Mouse (Mus musculus): ENCODE measurements around the gene Exoc4. TPM values are rescaled to one million over a fixed set of nuclear protein-coding genes. Genes with fewer than 3 reads are reported as not detected.
A peak's percentile ranks its signal among the peaks of the same experiment; 100 is the strongest.

Gene Exoc4
- 51.1 and 52.2 TPM in 2 replicates for polyA plus RNA-seq (2015; fragmentation: Nextera tagmentation; extraction: Ambion mirVana)

DNA sequence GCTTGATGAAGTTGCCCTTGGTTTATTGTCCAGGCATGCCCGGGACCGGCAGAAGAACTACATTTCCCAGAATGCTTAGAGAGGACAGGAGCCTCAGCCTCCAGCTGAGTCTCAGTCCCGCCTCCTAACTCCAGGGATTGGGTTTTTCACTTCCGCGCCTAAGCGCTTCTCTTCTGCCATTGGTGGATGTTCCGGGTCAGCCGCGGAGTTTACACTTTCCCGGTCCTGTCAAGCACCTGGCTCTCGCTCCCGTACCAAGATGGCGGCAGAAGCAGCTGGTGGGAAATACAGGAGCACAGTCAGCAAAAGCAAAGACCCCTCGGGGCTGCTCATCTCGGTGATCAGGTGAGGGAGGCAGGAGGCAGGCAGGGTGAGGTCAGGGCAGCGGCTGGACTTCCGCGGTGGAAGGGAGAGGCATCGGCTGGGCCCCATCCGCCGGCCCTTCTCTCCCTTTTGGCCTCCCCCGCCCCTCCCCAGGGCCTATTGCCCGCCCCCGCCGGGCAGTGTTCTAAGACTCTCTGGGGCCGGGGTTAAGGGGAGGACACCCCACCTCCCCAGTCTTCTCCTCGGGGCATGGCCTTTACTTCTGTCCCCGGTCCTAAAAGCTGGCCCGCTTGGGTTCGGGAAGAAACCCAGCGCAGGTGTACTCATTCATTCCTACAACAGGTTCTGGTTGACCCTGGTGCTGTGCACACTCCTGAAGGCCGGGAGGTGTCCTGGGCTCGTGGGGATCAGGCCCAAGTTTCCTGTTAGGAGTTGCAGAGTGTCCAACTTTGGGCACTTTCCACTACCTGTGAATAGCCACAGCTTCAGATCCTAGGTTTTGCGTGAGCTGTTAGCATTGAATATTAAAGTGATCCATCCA is at the start of gene Exoc4:
Exoc4 (plus strand) TSS at position 192 of the 865 bp plus-strand sequence.
- no peaks in the 10 kb centered on the region for H3K36me3 ChIP-seq
- no peaks in the 10 kb centered on the region for H3K9me3 ChIP-seq
- WGBS: 2% methylated on average over 30 of the region's 34 CpGs
- H3K4me2 ChIP-seq: peak within 1 kb of the TSS; percentile 78
- H3K9ac ChIP-seq: peak within 1 kb of the TSS; percentile 93
- peak within 1 kb of the TSS; percentile 86 for H3K27ac ChIP-seq
- peak within 1 kb of the TSS; percentile 92 for H3K4me3 ChIP-seq
- no peaks in the 10 kb centered on the region for H3K27me3 ChIP-seq
- peaks cover 23% of the 10 kb centered on the region for H3K4me1 ChIP-seq (replicated peaks)
- peak; percentile 99 for ATAC-seq (ENCODE audit: low FRiP score)

- Histone ChIP-seq H3K4me3 (no peak overlapping the region), H3K36me3 (no peaks in the 10 kb centered on the region), H3K9me3 (no peaks in the 10 kb centered on the region), H3K4me2 (no peak overlapping the region), H3K27me3 (no peaks in the 10 kb centered on the region), H3K9ac (no peak overlapping the region), H3K4me1 (replicated peaks) (no peaks in the 10 kb centered on the region), H3K27ac (no peak overlapping the region)
- 75% methylated on average over 3 of the region's 3 CpGs for WGBS
- no peak for ATAC-seq (ENCODE audit: low FRiP score)
These were observed 30.1 kb upstream of the Exoc4 start for GRCm38 (mm10) chr6:33218780-33219179.

GRCm38 (mm10) chr6:33226700-33227099 is 22.2 kb upstream of the Exoc4 start:
- Histone ChIP-seq H3K36me3 (no peaks in the 10 kb centered on the region), H3K9me3 (no peaks in the 10 kb centered on the region), H3K4me1 (replicated peaks) (0 out of 2 replicates have a peak, but pooled peaks cover 4% of the 10 kb centered on the region), H3K27ac (no peak overlapping the region), H3K4me3 (no peak overlapping the region), H3K27me3 (no peaks in the 10 kb centered on the region), H3K9ac (no peak overlapping the region), H3K4me2 (no peak overlapping the region)
- no peak for ATAC-seq (ENCODE audit: low FRiP score)
- 75% methylated on average over 1 of the region's 1 CpGs for WGBS

GRCm38 (mm10) chr6:33227371-33227770 is 21.5 kb upstream of the Exoc4 start:
- no peak for ATAC-seq (ENCODE audit: low FRiP score)
- WGBS: 61% methylated on average over 8 of the region's 8 CpGs
- peak overlapping the region; percentile 30; the same call in 1 of the 2 replicates for H3K27ac ChIP-seq

GRCm38 (mm10) chr6:33241250-33241649 is 7.6 kb upstream of the Exoc4 start:
- ATAC-seq (ENCODE audit: low FRiP score): no peak

More at GRCm38 (mm10) chr6:33227371-33227770, 21.5 kb upstream of the Exoc4 start:
- no peak overlapping the region for H3K4me3 ChIP-seq
- no peak overlapping the region for H3K9ac ChIP-seq
- no peaks in the 10 kb centered on the region for H3K9me3 ChIP-seq
- H3K4me1 ChIP-seq (replicated peaks): 0 out of 2 replicates have a peak, but pooled peaks cover 4% of the 10 kb centered on the region
- no peak overlapping the region for H3K4me2 ChIP-seq
- no peaks in the 10 kb centered on the region for H3K27me3 ChIP-seq
- no peaks in the 10 kb centered on the region for H3K36me3 ChIP-seq

GRCm38 (mm10) chr6:33244546-33244945 is 4.3 kb upstream of the Exoc4 start:
- Histone ChIP-seq H3K4me3 (no peak overlapping the region), H3K27ac (no peak overlapping the region), H3K36me3 (no peaks in the 10 kb centered on the region), H3K9me3 (no peaks in the 10 kb centered on the region), H3K9ac (no peak overlapping the region), H3K27me3 (no peaks in the 10 kb centered on the region), H3K4me2 (no peak overlapping the region), H3K4me1 (replicated peaks) (peaks cover 2% of the 10 kb centered on the region; the same call in 1 of the 2 replicates)
- WGBS: 91% methylated on average over 3 of the region's 3 CpGs
- no peak for ATAC-seq (ENCODE audit: low FRiP score)

More at GRCm38 (mm10) chr6:33241250-33241649, 7.6 kb upstream of the Exoc4 start:
- Histone ChIP-seq H3K9me3 (no peaks in the 10 kb centered on the region), H3K4me2 (no peak overlapping the region), H3K9ac (no peak overlapping the region), H3K27me3 (no peaks in the 10 kb centered on the region), H3K27ac (no peak overlapping the region), H3K4me1 (replicated peaks) (no peaks in the 10 kb centered on the region), H3K36me3 (no peaks in the 10 kb centered on the region), H3K4me3 (no peak overlapping the region)

DNA sequence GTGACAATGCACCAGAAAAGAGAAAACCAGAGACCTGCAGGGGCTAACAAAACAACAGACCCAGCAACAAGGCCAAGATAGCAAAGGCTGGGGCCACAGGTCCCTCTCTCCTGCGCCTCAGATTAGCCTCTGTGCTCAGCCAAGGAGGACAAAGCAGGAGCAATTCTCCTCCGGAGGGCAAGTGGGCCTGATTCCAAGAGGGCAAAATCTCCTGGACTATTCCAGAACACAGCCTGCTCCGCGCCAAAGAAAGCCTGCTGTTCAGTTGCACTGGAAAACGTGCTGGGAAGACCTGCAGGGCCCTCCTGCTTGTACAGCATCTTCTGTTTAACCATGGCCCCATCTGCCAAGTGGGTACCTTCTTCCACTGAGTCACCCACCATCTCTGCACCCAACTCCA is 1.7 kb upstream of the Exoc4 start:
- 86% methylated on average over 5 of the region's 5 CpGs for WGBS
- Histone ChIP-seq H3K36me3 (no peaks in the 10 kb centered on the region), H3K9ac (no peak overlapping the region), H3K4me1 (replicated peaks) (peaks cover 23% of the 10 kb centered on the region), H3K27me3 (no peaks in the 10 kb centered on the region), H3K27ac (no peak overlapping the region), H3K4me2 (no peak overlapping the region), H3K4me3 (no peak overlapping the region), H3K9me3 (no peaks in the 10 kb centered on the region)
- no peak for ATAC-seq (ENCODE audit: low FRiP score)

- Histone ChIP-seq H3K27ac (no peak overlapping the region), H3K36me3 (no peaks in the 10 kb centered on the region), H3K4me2 (no peak overlapping the region), H3K9ac (no peak overlapping the region), H3K4me3 (no peak overlapping the region), H3K4me1 (replicated peaks) (peaks cover 23% of the 10 kb centered on the region), H3K9me3 (no peaks in the 10 kb centered on the region), H3K27me3 (no peaks in the 10 kb centered on the region)
- 90% methylated on average over 23 of the region's 23 CpGs for WGBS
- no peak for ATAC-seq (ENCODE audit: low FRiP score)
These were observed 1.1 kb upstream of the Exoc4 start for GRCm38 (mm10) chr6:33247576-33248355.

DNA sequence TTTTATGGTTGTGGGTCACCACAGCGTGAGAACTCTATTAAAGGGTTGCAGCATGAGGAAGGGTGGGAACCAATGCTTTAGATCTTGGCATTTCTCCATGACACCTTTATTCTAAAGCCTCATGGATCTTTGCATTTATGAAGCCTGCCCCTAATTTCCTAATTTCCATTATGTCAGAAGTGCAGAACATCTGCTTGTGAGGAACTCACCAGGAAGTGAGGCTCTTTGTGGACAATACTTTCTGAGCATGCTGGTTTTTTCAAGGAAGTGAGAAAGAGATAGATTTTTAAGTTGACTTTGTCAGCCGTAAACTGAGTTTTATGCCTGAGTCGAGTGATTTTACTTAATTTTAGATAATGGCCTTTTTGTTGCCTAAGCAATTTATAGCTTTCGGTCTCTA is 7.8 kb downstream of the Exoc4 start:
- Histone ChIP-seq H3K4me1 (replicated peaks) (peaks cover 9% of the 10 kb centered on the region), H3K27me3 (no peaks in the 10 kb centered on the region), H3K36me3 (no peaks in the 10 kb centered on the region), H3K4me2 (no peak overlapping the region), H3K9ac (no peak overlapping the region), H3K9me3 (no peaks in the 10 kb centered on the region), H3K27ac (no peak overlapping the region), H3K4me3 (no peak overlapping the region)
- WGBS: 83% methylated on average over 4 of the region's 4 CpGs
- ATAC-seq (ENCODE audit: low FRiP score): no peak

GRCm38 (mm10) chr6:33257076-33257789 is 8.3 kb downstream of the Exoc4 start:
- H3K27ac ChIP-seq: 0 out of 2 replicates have a peak overlapping the region, but pooled peaks have one; percentile 35
- H3K4me2 ChIP-seq: no peak overlapping the region
- no peaks in the 10 kb centered on the region for H3K36me3 ChIP-seq
- H3K4me1 ChIP-seq (replicated peaks): 0 out of 2 replicates have a peak, but pooled peaks cover 6% of the 10 kb centered on the region
- no peak for ATAC-seq (ENCODE audit: low FRiP score)
- H3K27me3 ChIP-seq: no peaks in the 10 kb centered on the region
- no peaks in the 10 kb centered on the region for H3K9me3 ChIP-seq
- no peak overlapping the region for H3K4me3 ChIP-seq
- H3K9ac ChIP-seq: no peak overlapping the region
- WGBS: 68% methylated on average over 5 of the region's 5 CpGs

DNA sequence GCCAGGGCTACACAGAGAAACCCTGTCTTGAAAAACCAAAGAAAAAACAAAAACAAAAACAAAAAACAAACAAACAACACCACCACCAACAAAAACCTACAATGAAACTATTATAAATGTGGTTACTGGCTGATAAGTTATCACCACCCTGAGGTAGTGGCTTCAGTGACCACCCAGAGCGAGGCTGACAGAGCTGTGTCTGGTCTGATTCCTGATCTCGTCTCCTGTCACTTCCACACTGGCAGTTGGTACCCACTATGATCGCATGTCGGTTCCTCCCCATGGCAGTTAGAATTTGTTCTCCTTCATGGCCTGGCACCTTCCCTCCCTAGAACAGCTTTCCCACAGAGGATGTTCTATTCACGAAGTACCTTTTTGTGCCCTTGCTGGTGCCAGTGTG is 11.0 kb downstream of the Exoc4 start:
- 93% methylated on average over 5 of the region's 5 CpGs for WGBS
- no peaks in the 10 kb centered on the region for H3K9me3 ChIP-seq
- peaks cover 17% of the 10 kb centered on the region for H3K4me1 ChIP-seq (replicated peaks)
- no peaks in the 10 kb centered on the region for H3K36me3 ChIP-seq
- no peaks in the 10 kb centered on the region for H3K27me3 ChIP-seq
- no peak overlapping the region for H3K4me3 ChIP-seq
- ATAC-seq (ENCODE audit: low FRiP score): no peak
- H3K4me2 ChIP-seq: no peak overlapping the region
- H3K9ac ChIP-seq: no peak overlapping the region
- no peak overlapping the region for H3K27ac ChIP-seq

- no peaks in the 10 kb centered on the region for H3K9me3 ChIP-seq
- ATAC-seq (ENCODE audit: low FRiP score): no peak
- no peaks in the 10 kb centered on the region for H3K27me3 ChIP-seq
- no peak overlapping the region for H3K27ac ChIP-seq
- peaks cover 23% of the 10 kb centered on the region for H3K4me1 ChIP-seq (replicated peaks)
- no peak overlapping the region for H3K4me2 ChIP-seq
- peaks cover 3% of the 10 kb centered on the region for H3K36me3 ChIP-seq
- WGBS: 94% methylated on average over 3 of the region's 3 CpGs
- no peak overlapping the region for H3K4me3 ChIP-seq
- no peak overlapping the region for H3K9ac ChIP-seq
These were observed 12.7 kb downstream of the Exoc4 start for GRCm38 (mm10) chr6:33261606-33262005.

Data from hindbrain, embryonic 13.5 days (tissue).